Mouse (Mus musculus): ENCODE results near the gene Gp1bb.

The Gp1bb gene

GRCm38 (mm10) chr16:18577599-18578160 is 44.5 kb downstream of the Gp1bb start:
- no peak for DNase-seq

GRCm38 (mm10) chr16:18577071-18577470 is 45.1 kb downstream of the Gp1bb start:
- no peak for DNase-seq

- DNase-seq: no peak
These were observed 48.0 kb downstream of the Gp1bb start for GRCm38 (mm10) chr16:18574196-18574595.

All from spleen, adult 18-20 months (tissue).